Mouse (Mus musculus): Measurements from ENCODE around the gene Slc2a9. TPM values are rescaled to one million over a fixed set of nuclear protein-coding genes. Genes with fewer than 3 reads are reported as not detected.

Gene Slc2a9
- polyA plus RNA-seq, 1 experiment from 2014 or later, result 0.64 TPM

DNA sequence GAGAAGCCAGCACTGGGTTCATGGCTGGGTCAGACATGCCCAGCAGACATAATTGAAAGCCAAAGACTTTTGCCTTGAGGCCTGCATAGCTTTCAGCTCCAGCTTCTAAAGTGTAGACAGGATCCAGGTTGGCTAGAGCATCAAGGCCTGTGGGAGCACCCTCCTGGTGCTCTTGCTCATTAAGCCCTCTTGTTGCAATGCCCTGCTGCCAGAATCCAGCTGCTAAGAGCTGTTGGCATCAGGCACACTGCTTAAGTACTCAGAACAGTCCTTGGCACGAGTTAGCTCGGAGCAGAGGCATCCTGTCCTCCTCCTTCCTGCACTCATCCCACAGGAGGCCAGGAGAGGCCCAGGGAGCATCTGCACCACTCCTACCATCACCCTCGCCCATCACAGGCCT lies 68.1 kb downstream of the Slc2a9 start:
- no peak for ATAC-seq (replicated peaks; ENCODE audit: extremely low read depth, insufficient read depth, low FRiP score)
- H3K9me3 ChIP-seq (replicated peaks; ENCODE audit: control insufficient read depth, low read length), result peaks cover 5% of the 10 kb centered on the region; the same call in 1 of the 2 replicates
- WGBS, result 63% methylated on average over 3 of the region's 3 CpGs
- H3K9ac ChIP-seq (ENCODE audit: low read length), result no peak overlapping the region
- no peak overlapping the region for H3K27ac ChIP-seq (ENCODE audit: low read length)
- H3K36me3 ChIP-seq (ENCODE audit: control insufficient read depth, insufficient read depth), result no peaks in the 10 kb centered on the region
- H3K27me3 ChIP-seq (ENCODE audit: control insufficient read depth, insufficient read depth, low read length), result no peaks in the 10 kb centered on the region
- H3K4me3 ChIP-seq (ENCODE audit: low read length), result no peak overlapping the region
- no peak overlapping the region for H3K4me2 ChIP-seq (ENCODE audit: low read depth, low read length)
- no peaks in the 10 kb centered on the region for H3K4me1 ChIP-seq (ENCODE audit: control insufficient read depth, insufficient read depth, low read length)

DNA sequence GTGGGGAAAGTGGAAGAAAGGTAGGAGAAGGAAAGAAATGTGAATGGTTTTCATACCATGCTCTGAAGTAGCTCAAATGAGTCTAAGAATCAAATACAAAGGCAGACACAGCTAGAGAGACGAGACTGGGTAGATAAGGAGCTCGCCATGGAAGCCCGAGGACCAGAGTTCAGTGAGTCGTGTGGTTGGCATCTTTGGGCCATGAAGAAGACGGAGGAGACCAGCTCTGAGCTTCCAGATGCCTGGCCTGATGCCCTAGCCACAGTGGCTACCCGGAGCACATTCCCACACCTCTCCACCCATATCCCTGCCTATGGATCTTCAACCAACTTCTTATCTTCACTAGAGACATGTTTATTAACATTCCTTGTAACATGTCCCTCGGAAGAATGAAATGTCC lies 71.7 kb downstream of the Slc2a9 start:
- Histone ChIP-seq H3K4me2 (ENCODE audit: low read depth, low read length) (no peak overlapping the region), H3K27me3 (ENCODE audit: control insufficient read depth, insufficient read depth, low read length) (no peaks in the 10 kb centered on the region), H3K9me3 (replicated peaks; ENCODE audit: control insufficient read depth, low read length) (no peaks in the 10 kb centered on the region), H3K27ac (ENCODE audit: low read length) (no peak overlapping the region), H3K4me1 (ENCODE audit: control insufficient read depth, insufficient read depth, low read length) (no peaks in the 10 kb centered on the region), H3K36me3 (ENCODE audit: control insufficient read depth, insufficient read depth) (no peaks in the 10 kb centered on the region), H3K4me3 (ENCODE audit: low read length) (no peak overlapping the region), H3K9ac (ENCODE audit: low read length) (no peak overlapping the region)
- 64% methylated on average over 7 of the region's 7 CpGs for WGBS
- no peak for ATAC-seq (replicated peaks; ENCODE audit: extremely low read depth, insufficient read depth, low FRiP score)

DNA sequence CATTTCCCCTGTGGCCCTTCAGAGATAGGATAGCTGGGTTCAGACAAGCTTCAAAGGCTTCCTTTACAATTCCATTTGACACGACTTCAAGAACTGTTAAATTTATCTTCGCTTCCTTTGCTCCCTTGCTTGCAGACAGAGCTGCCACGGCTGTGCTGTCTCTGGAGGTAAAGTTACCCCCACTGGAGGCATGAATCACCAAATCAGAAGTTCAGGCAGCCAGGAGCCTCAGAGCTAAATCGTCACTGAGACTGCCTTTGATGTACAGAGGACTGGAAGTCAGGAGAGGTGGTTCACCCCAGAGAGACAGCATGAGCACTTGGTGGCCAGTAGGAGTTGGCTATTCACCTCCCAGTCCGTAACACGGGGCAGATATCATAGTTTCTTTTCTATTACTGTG lies 73.8 kb downstream of the Slc2a9 start:
- Histone ChIP-seq H3K27ac (ENCODE audit: low read length) (no peak overlapping the region), H3K27me3 (ENCODE audit: control insufficient read depth, insufficient read depth, low read length) (no peaks in the 10 kb centered on the region), H3K4me2 (ENCODE audit: low read depth, low read length) (no peak overlapping the region), H3K9ac (ENCODE audit: low read length) (no peak overlapping the region), H3K4me3 (ENCODE audit: low read length) (no peak overlapping the region), H3K36me3 (ENCODE audit: control insufficient read depth, insufficient read depth) (no peaks in the 10 kb centered on the region), H3K4me1 (ENCODE audit: control insufficient read depth, insufficient read depth, low read length) (no peaks in the 10 kb centered on the region), H3K9me3 (replicated peaks; ENCODE audit: control insufficient read depth, low read length) (no peaks in the 10 kb centered on the region; the same call in 1 of the 2 replicates)
- no peak for ATAC-seq (replicated peaks; ENCODE audit: extremely low read depth, insufficient read depth, low FRiP score)
- WGBS, result 35% methylated on average over 6 of the region's 6 CpGs

DNA sequence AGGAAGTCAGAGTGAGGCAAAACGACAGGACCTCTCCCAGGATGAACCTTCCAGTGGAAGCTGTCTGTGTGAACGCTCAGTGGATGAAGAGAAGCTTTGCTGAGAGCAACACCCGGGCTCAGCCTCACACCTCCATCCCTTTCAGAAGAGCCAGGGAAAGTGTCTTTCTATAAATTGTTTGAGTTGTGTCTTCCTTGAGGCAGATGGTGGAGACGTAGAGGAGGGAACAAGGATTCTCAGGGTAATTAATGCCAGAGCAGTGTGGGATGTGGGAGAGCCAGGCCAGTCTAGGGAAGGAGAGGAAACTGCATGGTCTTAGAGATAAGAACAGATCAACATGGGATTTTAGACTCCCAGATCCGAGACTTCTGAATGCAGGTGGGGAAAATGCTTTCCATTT lies 75.2 kb downstream of the Slc2a9 start:
- ATAC-seq (replicated peaks; ENCODE audit: extremely low read depth, insufficient read depth, low FRiP score), result no peak

DNA sequence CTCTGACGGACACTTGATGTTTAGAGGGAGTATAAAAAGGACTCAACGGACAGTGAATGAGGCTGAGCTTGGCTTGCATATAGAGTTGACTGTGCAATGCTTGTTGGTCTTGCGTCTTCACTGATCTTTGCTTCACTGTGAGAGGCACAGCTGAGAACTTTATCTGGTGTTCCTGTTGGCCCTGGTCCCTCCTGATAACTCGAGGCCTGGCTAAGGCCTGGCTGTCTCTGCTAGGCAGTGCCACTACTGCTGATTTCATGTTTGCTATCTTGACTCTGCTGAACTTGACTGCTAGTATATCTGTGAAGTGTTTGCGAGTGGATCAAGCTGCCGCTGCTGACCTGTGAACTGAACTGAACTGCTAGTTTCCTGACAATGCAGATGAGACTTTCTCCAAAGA lies 77.4 kb downstream of the Slc2a9 start:
- no peak overlapping the region for H3K27ac ChIP-seq (ENCODE audit: low read length)
- H3K27me3 ChIP-seq (ENCODE audit: control insufficient read depth, insufficient read depth, low read length), result no peaks in the 10 kb centered on the region
- no peak for ATAC-seq (replicated peaks; ENCODE audit: extremely low read depth, insufficient read depth, low FRiP score)
- no peak overlapping the region for H3K4me3 ChIP-seq (ENCODE audit: low read length)
- no peak overlapping the region for H3K4me2 ChIP-seq (ENCODE audit: low read depth, low read length)
- no peaks in the 10 kb centered on the region; the same call in 1 of the 2 replicates for H3K9me3 ChIP-seq (replicated peaks; ENCODE audit: control insufficient read depth, low read length)
- H3K9ac ChIP-seq (ENCODE audit: low read length), result no peak overlapping the region
- no peaks in the 10 kb centered on the region for H3K36me3 ChIP-seq (ENCODE audit: control insufficient read depth, insufficient read depth)
- H3K4me1 ChIP-seq (ENCODE audit: control insufficient read depth, insufficient read depth, low read length), result no peaks in the 10 kb centered on the region
- WGBS, result 66% methylated on average over 6 of the region's 6 CpGs

More for the DNA sequence above, 75.2 kb downstream of the Slc2a9 start:
- no peak overlapping the region for H3K4me3 ChIP-seq (ENCODE audit: low read length)
- 57% methylated on average over 5 of the region's 5 CpGs for WGBS
- H3K27ac ChIP-seq (ENCODE audit: low read length), result no peak overlapping the region
- no peaks in the 10 kb centered on the region; the same call in 1 of the 2 replicates for H3K9me3 ChIP-seq (replicated peaks; ENCODE audit: control insufficient read depth, low read length)
- H3K9ac ChIP-seq (ENCODE audit: low read length), result no peak overlapping the region
- H3K36me3 ChIP-seq (ENCODE audit: control insufficient read depth, insufficient read depth), result no peaks in the 10 kb centered on the region
- no peak overlapping the region for H3K4me2 ChIP-seq (ENCODE audit: low read depth, low read length)
- H3K4me1 ChIP-seq (ENCODE audit: control insufficient read depth, insufficient read depth, low read length), result no peaks in the 10 kb centered on the region
- no peaks in the 10 kb centered on the region for H3K27me3 ChIP-seq (ENCODE audit: control insufficient read depth, insufficient read depth, low read length)

DNA sequence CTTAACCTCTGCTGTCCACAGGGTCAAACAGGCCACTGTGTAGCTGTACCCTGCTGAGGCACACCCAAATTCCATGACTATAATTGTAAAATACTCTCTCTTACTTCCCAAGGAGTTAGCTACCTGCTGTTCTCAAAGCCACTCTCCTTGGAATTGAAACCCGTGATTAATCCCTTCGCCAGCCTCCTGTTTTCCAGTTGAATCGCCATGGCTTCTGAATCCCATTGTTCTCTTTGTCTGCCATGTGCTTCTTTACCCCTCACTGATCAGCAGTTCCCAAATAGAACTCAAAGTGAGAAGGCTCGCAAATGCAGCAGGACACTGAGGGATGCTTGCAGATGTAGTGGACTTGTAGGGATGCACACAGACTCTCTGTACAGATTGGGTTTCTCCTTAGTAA lies 80.5 kb downstream of the Slc2a9 start:
- Histone ChIP-seq H3K27ac (ENCODE audit: low read length) (no peak overlapping the region), H3K4me3 (ENCODE audit: low read length) (no peak overlapping the region), H3K9me3 (replicated peaks; ENCODE audit: control insufficient read depth, low read length) (no peaks in the 10 kb centered on the region; the same call in 1 of the 2 replicates), H3K27me3 (ENCODE audit: control insufficient read depth, insufficient read depth, low read length) (no peaks in the 10 kb centered on the region), H3K9ac (ENCODE audit: low read length) (no peak overlapping the region), H3K36me3 (ENCODE audit: control insufficient read depth, insufficient read depth) (no peaks in the 10 kb centered on the region), H3K4me1 (ENCODE audit: control insufficient read depth, insufficient read depth, low read length) (no peaks in the 10 kb centered on the region), H3K4me2 (ENCODE audit: low read depth, low read length) (no peak overlapping the region)
- no peak for ATAC-seq (replicated peaks; ENCODE audit: extremely low read depth, insufficient read depth, low FRiP score)
- 53% methylated on average over 4 of the region's 4 CpGs for WGBS

DNA sequence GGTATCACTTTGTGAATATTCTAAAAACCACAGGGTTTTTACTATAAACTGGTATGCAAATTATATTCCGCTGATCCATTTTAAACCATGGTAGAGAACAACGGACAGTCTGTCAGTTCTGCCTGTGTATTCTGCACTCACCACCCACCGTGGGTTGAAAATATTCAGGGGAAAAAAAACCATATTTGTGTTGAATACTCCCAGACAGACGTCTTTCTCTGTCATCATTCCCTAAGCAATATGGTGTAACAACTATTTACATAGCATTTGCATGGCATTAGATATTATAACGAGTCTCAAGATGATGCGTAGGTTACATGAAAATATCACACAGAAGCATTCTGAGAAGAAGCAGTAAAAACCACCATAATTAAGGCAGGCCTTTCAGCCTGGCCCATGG lies 84.1 kb downstream of the Slc2a9 start:
- no peak overlapping the region for H3K4me2 ChIP-seq (ENCODE audit: low read depth, low read length)
- H3K9me3 ChIP-seq (replicated peaks; ENCODE audit: control insufficient read depth, low read length), result peaks cover 9% of the 10 kb centered on the region
- H3K4me3 ChIP-seq (ENCODE audit: low read length), result no peak overlapping the region
- H3K9ac ChIP-seq (ENCODE audit: low read length), result no peak overlapping the region
- H3K27ac ChIP-seq (ENCODE audit: low read length), result no peak overlapping the region
- no peaks in the 10 kb centered on the region for H3K36me3 ChIP-seq (ENCODE audit: control insufficient read depth, insufficient read depth)
- no peaks in the 10 kb centered on the region for H3K27me3 ChIP-seq (ENCODE audit: control insufficient read depth, insufficient read depth, low read length)
- WGBS, result 85% methylated on average over 6 of the region's 6 CpGs
- H3K4me1 ChIP-seq (ENCODE audit: control insufficient read depth, insufficient read depth, low read length), result no peaks in the 10 kb centered on the region
- no peak for ATAC-seq (replicated peaks; ENCODE audit: extremely low read depth, insufficient read depth, low FRiP score)

DNA sequence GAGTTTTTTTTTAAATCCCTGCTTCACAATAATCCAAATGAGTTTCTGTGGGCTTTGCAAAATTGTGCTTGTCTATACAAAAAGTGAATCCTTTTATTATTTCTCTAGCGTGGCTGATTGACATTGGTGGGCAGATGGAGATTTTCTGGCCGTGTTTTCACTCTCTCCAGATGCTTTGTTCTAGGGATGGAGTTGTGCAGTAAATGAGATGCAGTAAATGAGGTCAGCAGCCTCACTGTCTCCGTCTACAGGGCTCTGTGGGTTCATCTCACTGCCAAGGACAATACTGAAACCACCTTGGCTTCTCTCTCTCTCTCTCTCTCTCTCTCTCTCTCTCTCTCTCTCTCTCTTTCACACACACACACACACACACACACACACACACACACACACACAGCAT lies 99.3 kb downstream of the Slc2a9 start:
- Histone ChIP-seq H3K4me2 (ENCODE audit: low read depth, low read length) (no peak overlapping the region), H3K27ac (ENCODE audit: low read length) (no peak overlapping the region), H3K4me1 (ENCODE audit: control insufficient read depth, insufficient read depth, low read length) (no peaks in the 10 kb centered on the region), H3K36me3 (ENCODE audit: control insufficient read depth, insufficient read depth) (no peaks in the 10 kb centered on the region), H3K4me3 (ENCODE audit: low read length) (no peak overlapping the region), H3K9ac (ENCODE audit: low read length) (no peak overlapping the region), H3K9me3 (replicated peaks; ENCODE audit: control insufficient read depth, low read length) (peaks cover 3% of the 10 kb centered on the region; the same call in 1 of the 2 replicates), H3K27me3 (ENCODE audit: control insufficient read depth, insufficient read depth, low read length) (no peaks in the 10 kb centered on the region)
- WGBS, result 52% methylated on average over 3 of the region's 3 CpGs
- ATAC-seq (replicated peaks; ENCODE audit: extremely low read depth, insufficient read depth, low FRiP score), result no peak

DNA sequence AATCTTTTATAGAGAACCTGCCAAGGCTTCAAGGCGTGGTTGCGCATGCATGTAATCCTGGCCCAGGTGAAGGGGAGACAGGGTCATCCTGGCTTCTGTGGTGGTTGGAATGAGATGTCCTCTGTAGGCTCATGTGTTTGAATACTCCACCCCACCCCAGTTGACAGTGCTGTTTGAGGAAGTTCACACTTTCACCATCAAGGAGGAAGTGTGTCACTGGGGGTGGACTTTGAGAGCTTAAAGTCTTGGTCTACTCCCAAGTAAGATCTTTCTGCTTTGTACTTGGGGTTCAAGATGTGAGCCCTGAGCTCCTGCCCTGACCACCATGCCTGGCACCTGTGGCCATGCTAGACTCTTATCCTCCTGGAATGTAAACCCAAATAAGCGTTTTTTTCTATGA lies 100.7 kb downstream of the Slc2a9 start:
- Histone ChIP-seq H3K4me2 (ENCODE audit: low read depth, low read length) (no peak overlapping the region), H3K9me3 (replicated peaks; ENCODE audit: control insufficient read depth, low read length) (peaks cover 3% of the 10 kb centered on the region; the same call in 1 of the 2 replicates), H3K27ac (ENCODE audit: low read length) (no peak overlapping the region), H3K9ac (ENCODE audit: low read length) (no peak overlapping the region), H3K27me3 (ENCODE audit: control insufficient read depth, insufficient read depth, low read length) (no peaks in the 10 kb centered on the region), H3K36me3 (ENCODE audit: control insufficient read depth, insufficient read depth) (no peaks in the 10 kb centered on the region), H3K4me1 (ENCODE audit: control insufficient read depth, insufficient read depth, low read length) (no peaks in the 10 kb centered on the region), H3K4me3 (ENCODE audit: low read length) (no peak overlapping the region)
- 91% methylated on average over 3 of the region's 3 CpGs for WGBS
- no peak for ATAC-seq (replicated peaks; ENCODE audit: extremely low read depth, insufficient read depth, low FRiP score)

DNA sequence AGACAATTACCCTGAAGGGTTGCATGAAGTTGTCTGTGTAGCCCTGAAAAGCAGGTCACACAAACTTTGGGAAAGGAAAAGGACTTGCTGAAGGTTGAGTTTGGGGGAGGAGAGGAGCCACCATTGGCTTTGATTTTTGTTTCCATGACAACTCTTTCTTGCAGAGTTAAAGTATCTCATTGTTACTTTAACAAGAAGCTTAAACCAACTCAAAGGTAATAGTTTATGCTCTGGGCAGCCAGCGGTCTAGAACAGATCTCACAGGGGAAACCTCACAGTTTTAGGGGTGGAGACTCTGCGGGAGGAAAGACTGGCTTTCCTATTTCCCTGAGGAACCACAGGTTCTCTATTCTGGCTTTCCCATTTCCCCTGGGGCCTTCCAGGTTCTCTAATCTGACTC lies 114.1 kb downstream of the Slc2a9 start:
- no peaks in the 10 kb centered on the region for H3K36me3 ChIP-seq (ENCODE audit: control insufficient read depth, insufficient read depth)
- no peaks in the 10 kb centered on the region for H3K9me3 ChIP-seq (replicated peaks; ENCODE audit: control insufficient read depth, low read length)
- H3K4me2 ChIP-seq (ENCODE audit: low read depth, low read length), result no peak overlapping the region
- WGBS, result 40% methylated on average over 2 of the region's 2 CpGs
- no peaks in the 10 kb centered on the region for H3K27me3 ChIP-seq (ENCODE audit: control insufficient read depth, insufficient read depth, low read length)
- no peaks in the 10 kb centered on the region for H3K4me1 ChIP-seq (ENCODE audit: control insufficient read depth, insufficient read depth, low read length)
- no peak for ATAC-seq (replicated peaks; ENCODE audit: extremely low read depth, insufficient read depth, low FRiP score)
- no peak overlapping the region for H3K9ac ChIP-seq (ENCODE audit: low read length)
- no peak overlapping the region for H3K27ac ChIP-seq (ENCODE audit: low read length)
- no peak overlapping the region for H3K4me3 ChIP-seq (ENCODE audit: low read length)

All from heart, embryonic 16.5 days (tissue).